Mouse (Mus musculus) left cerebral cortex, adult 9 months (tissue): ENCODE results near the gene Chka.

Source experiments
- DNase-seq, 2 experiments: peaks; one replicate each; pipeline ENCODE4 v3.0.0; 2022; ENCODE audit warnings: low spot score in 2 of 2

The Chka gene

GRCm38 (mm10) chr19:3889096-3889495 is 37.5 kb downstream of the Chka start:
- DNase-seq, result no peak

- DNase-seq, result no peak
Measured at GRCm38 (mm10) chr19:3890181-3890580, 38.6 kb downstream of the Chka start.

- no peak for DNase-seq
Measured at GRCm38 (mm10) chr19:3893545-3894116, 42.1 kb downstream of the Chka start.

GRCm38 (mm10) chr19:3894294-3894693 is 42.7 kb downstream of the Chka start:
- no peak for DNase-seq

DNA sequence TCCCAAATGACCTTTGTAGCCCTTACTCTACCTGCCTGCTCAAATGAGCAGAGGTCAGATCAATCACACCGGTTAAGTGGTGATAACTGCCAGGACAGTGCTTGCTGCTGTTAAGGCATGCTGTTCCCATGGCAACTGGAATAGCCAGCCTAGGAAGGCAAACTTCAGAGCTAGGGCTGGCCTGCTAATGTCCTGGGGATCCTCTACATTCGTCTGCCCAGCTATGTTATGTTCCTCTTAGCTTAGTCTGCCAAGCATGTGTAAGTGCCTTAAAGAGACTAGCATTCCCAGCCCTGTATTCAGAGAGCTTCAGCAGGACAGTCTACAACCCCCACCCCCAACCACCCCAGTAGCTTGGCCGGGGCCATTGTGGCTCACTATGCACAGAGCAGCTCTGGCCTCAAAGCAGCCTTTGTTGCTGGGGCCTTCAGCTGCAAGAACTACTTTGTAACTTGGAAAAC is 43.6 kb downstream of the Chka start:
- DNase-seq, result no peak

- no peak for DNase-seq
Measured at GRCm38 (mm10) chr19:3896208-3896607, 44.6 kb downstream of the Chka start.

DNA sequence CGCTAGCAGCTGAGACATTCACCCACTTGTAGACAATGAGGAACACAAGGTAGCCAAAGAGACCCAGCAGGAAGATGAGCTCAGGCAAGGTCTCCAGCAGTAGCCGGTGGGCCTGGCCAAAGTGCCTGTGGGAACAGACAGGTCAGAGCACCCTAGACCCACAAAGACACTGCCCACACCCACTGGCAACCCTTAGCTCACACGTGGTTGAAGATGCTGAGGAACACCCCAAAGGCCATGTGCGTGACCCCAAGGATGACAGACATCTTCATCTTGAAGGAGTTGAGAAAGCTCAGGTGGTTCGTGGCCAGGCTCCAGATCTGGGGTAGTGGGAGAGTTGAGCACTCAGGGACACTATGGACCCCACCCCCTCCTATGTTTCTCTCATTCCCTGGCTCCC is 46.0 kb downstream of the Chka start:
- DNase-seq, result no peak

GRCm38 (mm10) chr19:3898952-3899351 is 47.4 kb downstream of the Chka start:
- DNase-seq, result no peak

- no peak for DNase-seq
Measured at GRCm38 (mm10) chr19:3899618-3900017, 48.0 kb downstream of the Chka start.

DNA sequence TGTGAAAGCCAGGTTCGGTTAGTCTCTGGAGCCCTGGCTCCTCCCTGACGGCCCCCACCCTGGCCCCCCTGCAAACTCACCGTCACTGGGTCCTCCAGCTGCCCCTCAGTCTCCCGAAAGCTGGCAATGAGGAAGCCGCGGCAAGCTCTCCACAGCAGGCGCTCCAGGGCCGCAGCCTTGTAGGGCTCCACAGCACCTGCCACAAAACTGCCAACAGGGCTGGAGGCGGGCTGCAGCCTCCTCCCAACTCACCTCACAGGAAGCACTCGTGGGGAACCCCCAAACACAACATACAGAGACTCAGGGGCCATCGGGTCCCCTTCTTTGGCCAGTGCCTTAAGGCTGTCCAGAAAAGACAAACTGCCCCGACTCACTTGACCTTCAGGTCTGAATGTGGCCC is 51.4 kb downstream of the Chka start:
- no peak for DNase-seq

DNA sequence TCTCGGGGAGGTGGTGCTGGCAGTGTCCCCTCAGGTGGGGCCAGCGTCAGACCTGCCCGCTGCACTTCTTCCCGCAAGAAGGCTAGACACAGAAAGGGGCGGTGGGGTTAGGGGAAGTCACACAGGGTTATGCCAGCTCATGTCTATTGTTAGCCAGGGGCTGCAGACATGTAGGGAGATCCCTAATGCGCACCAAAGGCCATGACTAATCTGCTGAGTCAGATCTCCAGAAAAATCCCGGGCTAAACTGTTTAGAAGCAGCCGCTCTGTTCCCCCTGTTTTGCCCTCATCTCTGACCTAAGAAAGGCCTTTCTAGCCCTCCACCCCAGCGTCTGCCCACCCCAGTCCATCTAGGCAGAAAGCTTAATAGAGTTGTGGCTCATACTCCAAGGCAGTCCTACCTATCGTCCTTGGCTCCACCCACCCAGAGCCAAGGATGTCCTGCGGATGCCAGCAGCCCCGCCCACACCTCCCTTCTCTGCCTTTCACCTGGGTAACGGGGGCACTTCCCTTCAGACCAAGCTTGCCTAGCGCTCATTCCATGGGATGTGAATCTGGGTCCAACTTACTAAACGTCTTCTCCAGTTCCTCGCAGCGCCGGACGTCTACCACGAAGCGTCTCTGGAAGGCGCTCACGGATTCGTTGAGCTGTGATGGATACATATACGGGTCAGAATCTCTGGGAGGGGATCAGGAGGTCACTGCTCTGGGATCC is 52.2 kb downstream of the Chka start:
- DNase-seq, result no peak

DNA sequence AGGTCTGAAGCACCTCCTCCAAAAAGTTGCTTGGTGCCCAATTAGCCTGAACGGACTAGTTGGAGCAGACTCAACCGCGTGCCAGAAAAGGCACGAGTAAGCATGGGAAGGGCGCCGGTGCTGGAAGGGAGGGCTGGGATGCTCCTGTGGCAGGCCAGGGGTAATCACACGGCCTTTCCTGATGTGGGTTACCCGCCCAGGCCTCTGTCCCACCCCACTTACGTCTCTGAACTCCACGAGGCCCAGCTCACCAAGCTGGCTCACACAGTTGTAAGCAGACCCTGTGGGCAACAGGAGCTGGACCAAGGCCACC is 52.7 kb downstream of the Chka start:
- DNase-seq, result no peak

DNA sequence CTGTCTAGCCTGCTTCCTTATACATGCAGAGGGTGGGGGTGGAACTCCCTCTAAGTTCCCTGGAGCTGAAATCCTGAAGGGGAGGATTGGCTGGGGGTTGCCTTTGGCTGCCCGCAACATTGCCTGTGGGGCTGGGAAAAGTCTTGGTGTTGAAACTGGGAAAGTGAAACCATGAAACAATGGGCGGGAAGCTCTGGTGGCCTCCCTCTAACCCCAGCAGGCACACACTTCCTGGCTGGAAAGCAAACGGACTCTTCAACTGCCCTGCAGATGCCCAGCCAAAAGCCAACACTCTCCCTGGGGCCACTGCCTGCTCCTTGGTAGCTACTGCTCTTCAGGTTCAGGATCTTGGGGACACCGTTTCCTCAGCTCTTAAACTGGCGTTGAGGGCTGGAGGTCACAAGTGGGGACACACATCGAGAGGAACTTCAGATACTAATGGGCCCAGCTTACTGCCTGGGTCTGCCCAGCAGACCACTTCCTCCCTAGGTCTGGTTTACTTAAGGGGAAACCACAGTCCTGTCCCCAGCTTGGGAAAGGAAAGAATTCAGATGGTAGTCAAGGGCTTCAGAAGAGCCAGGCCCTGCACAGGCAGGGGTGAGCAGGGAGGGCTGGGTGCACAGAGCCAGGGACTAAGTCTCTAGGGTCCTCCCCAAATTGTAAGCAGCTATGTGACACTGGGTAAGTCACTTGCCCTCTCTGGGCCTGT is 53.8 kb downstream of the Chka start:
- DNase-seq, result no peak

GRCm38 (mm10) chr19:3906326-3906725 is 54.8 kb downstream of the Chka start:
- DNase-seq, result no peak

- peak in 1 of 2 experiments; percentile 61 for DNase-seq
Measured at GRCm38 (mm10) chr19:3906795-3907786, 55.5 kb downstream of the Chka start, which contains the start of gene Tcirg1. Gene Tcirg1 (minus strand): TSS chr19:3907133.

- no peak for DNase-seq
Measured at GRCm38 (mm10) chr19:3907876-3908660, 56.5 kb downstream of the Chka start.

DNA sequence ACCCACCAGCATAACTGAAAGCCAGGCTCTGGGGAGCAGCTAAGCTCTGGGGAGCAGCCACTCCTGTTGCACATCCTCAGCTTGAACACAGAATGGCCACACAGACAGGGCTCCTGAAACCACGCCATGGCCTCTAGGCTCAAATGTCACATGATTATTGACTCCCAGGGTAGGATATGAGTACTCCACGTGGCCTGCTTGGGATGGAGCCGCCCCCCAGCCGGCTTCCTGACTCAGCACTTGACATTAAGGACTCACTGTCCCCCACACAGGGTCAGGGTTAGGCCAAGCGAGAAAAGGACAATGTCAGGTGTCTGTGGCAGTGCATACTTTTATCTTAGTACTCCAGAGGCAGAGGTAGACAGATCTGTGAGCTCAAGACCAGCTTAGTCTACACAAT is 58.6 kb downstream of the Chka start:
- no peak for DNase-seq

DNA sequence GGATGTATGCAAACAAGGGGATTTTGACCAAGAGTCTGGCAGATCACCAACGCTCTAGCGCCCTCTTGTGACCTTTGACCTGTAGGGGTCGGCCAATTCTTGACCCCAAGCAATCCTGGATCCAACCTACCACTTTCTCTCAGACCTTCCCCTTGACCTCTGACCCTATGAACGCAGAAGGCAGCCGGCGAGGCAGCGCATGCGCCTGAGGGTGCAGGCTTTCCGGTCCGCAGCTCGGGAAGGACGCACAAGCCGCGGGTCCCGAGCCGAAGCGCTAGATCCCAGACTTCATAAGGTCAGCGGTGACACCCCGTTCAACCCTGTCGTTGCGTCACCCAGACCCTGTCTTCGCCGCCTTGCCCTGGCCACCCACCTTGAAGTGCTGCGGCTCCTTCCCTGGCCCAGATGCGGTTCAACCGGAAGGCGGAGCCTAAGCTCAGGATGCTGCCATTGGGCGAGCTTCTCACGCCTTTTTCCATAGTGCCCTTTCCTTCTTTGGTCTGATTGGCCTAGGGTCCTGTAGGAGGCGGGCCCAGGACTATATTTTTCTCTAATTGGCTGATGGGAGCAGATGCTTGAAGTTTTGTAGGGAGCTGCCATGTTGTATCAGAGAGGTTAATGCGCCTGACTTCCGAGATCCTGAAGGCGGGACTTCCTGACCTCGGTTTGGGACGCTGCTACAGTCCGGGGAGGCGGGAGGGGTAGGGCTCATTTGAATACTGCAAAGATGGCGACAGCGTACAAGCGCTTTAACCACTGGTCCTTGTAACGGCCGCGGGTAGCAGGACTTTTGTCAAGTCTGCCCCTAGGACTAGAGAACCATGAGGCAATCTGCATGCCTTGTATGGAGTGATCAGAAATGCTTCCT is 61.0 kb downstream of the Chka start, which contains the start of gene Ndufs8:
Gene Ndufs8 (minus strand): TSS at position 438 of the 868 bp plus-strand sequence.
- peak; percentile 98 for DNase-seq

- DNase-seq, result no peak
Measured at GRCm38 (mm10) chr19:3913692-3914091, 62.1 kb downstream of the Chka start.

DNA sequence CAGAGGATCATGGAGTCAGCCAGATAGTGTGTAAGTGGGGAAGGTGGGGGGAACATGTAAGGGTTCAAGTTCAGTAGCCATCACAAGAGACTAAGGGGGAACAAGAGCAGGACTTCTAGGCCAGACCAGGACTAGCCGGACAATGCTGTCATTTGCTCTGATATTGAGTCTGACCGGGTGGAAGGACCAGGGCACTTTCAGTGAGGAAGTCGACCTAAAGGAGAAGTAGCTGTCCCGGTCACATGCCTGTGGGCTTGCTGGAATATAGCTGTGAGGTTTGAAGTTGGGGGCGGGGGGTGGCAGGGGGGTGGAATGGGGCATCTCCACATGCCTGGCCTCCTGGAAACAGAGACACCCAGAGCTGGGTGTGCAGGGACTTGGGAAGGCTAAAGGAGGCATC is 63.0 kb downstream of the Chka start:
- no peak for DNase-seq
